Mouse (Mus musculus) thymus, postnatal 0 days (tissue): Measurements from ENCODE around the gene 4930447C04Rik. TPM values are rescaled to one million over a fixed set of nuclear protein-coding genes. Genes with fewer than 3 reads are reported as not detected.

Experiments used
- DNase-seq: peaks from one replicate; pipeline ENCODE4 v3.0.0-alpha.2; 2015; ENCODE audit warnings: low spot score
- polyA plus RNA-seq: library from polyadenylated mRNA; unstranded; fragments of >200 nt; fragmentation: Nextera tagmentation; extraction: Ambion mirVana; gene quantifications from 2 replicates; pipeline ENCODE4 v1.2.1, GENCODE M21; 2015

The 4930447C04Rik gene
- 0.94 and 1.5 TPM in 2 replicates for polyA plus RNA-seq

DNA sequence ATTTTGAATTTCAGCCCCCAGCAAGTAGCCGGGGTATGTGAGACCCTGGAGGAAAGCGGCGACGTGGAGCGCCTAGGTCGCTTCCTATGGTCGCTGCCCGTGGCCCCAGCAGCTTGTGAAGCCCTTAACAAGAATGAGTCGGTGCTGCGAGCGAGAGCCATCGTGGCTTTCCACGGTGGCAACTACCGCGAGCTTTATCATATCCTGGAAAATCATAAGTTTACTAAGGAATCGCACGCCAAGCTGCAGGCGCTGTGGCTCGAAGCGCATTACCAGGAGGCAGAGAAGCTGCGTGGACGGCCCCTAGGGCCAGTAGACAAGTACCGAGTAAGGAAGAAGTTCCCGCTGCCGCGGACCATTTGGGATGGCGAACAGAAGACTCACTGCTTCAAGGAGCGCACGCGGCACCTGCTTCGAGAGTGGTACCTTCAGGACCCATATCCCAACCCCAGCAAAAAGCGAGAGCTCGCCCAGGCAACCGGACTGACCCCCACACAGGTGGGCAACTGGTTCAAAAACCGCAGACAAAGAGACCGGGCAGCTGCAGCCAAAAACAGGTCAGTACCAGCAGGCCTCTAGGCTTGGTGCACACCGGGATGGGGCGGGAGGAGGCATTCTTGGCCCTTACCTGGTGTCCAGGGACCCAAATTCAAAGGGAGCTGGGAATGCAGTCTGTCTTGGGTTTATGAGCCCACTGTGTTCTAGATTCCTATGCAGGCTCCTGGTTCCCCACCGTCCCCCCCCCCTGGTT lies at the start of gene 4930447C04Rik:
TSS of gene 4930447C04Rik (minus strand) at position 704 of the 751 bp plus-strand sequence.
- no peak for DNase-seq

DNA sequence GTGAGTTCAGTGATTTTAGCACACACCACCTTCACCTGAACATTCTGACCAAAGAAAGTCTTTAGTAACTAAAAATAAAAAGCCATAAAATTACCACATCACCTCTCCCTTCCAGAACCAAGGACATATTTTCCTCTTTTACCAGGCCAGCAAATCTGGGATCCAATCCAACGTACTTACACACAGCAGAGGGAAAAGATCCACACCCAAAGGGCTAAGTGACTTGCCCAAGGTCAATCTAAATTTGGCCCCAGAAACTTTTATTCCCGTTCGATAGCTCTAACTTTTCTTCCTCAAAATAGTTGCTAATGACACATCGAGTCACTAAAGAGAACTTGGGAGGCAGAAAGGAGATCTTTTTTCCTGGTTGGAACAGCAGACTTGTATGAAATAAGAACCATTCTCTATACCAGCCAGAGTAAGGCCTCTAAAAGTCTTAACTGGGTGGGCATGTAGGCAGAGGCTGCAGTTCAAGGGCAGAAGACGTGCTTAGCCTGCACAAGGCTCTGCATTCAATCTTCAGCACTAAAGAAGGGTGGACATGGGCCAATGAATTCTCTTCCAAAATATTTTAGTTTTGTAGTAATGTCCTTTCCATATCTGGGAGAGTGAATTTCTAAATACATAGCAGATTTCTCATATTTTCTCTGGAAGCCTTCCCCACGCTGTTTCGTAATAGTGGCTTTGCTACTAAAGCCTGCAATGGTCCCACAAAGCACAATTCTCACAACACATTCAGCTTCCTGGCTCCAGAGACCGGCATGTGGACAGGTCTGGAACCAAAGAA lies 42.7 kb upstream of the 4930447C04Rik start:
- DNase-seq = no peak

DNA sequence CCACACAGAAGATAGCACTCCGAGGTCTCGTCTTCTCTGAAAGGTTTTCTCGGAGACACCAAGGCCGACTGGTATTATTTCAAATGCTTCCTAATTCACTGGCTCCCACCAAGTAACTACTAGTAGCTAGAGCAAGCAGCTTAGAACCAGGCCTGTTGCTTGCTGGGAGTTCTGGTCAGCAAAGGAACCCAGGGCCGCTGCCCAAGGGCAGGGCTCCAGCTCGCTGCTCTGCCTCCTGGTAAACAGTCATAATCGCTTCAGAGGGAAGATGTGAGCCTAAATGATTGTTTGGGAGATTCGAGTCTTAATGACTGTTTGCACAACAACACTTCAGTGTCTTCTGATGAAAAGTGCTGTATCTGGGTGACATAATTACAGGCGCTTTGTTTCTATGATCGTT lies 42.0 kb upstream of the 4930447C04Rik start:
- DNase-seq = no peak

- DNase-seq = no peak
Observed at GRCm38 (mm10) chr12:72979236-72979635, 38.7 kb upstream of the 4930447C04Rik start.

DNA sequence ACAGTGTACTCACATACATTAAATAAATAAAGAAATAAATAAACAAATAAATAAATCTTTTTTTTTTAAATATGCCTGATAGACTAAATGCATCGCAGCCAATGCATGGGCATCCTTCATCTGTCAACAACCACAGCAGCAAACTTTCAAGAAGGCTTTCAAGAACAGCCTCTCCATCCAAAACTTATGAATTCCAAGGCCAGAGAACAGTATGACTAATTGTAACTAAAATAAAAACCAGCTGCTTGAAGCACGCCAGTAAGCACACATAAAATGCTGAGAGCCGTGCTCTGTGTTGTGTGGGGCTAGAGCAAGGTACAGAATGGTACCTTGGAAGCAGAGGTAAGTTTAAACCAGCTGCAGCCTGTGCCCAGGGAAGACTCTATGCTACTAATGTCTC lies 37.3 kb upstream of the 4930447C04Rik start:
- DNase-seq = no peak

DNA sequence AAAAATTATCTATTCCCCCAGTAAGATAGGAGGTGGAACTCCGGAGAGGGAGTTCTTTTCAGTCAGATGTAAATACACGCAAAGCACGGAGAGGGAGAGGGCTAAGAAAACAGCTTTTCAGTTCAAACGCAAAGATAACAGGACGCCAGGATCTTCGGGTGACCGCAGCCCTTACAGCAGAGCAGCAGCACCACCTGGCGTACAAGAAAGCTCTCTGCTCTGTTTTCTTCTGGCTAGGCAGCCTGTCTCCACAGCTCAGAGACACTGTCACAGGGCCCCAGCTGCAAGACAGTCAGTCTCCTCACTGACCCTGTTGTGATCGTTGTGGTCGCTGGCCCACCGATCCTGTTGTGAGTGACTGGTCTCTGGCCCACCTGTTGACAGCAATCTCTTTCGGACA lies 36.1 kb upstream of the 4930447C04Rik start:
- DNase-seq = peak; percentile 79

GRCm38 (mm10) chr12:72976172-72976571 lies 35.6 kb upstream of the 4930447C04Rik start:
- DNase-seq = no peak

GRCm38 (mm10) chr12:72973161-72973560 lies 32.6 kb upstream of the 4930447C04Rik start:
- DNase-seq = peak; percentile 34

DNA sequence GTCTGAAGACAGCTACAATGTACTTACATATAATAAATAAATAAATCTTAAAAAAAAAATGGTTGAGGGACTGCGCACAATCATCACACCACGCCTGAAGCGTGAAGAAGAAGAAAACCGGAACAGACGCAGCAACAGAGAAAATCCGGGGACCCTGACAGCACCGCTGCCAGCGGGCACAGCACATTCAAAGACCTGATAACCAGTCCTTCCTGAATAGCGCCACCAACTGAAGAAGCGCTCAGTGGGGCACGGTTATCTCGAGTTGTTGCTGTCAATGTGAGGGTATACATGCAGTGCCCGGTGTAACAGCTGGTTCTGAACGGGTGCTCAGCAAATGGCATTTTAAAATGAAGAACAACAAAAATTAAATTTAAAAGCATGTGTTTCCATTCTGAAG lies 30.0 kb upstream of the 4930447C04Rik start:
- no peak for DNase-seq

GRCm38 (mm10) chr12:72967541-72967940 lies 27.0 kb upstream of the 4930447C04Rik start:
- no peak for DNase-seq

GRCm38 (mm10) chr12:72962761-72963160 lies 22.2 kb upstream of the 4930447C04Rik start:
- DNase-seq = no peak

DNA sequence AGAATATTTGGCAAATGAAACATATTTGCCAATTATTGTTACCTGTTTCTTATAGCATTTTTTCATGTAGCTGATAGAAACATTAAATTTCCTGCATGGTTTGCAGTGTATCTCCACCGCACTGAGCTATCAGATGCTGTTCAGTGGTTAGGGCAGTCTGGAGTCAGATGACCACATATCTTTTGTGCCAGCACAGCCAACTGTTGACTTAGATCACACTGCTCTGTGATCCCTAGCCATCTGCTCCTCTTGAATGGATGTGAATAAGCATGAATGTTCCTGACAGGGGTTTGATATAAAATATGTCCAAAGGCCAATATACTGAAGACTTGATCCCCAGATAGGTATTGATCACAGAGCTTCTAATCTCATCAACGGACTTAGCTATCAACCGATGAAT lies 17.9 kb upstream of the 4930447C04Rik start:
- no peak for DNase-seq

DNA sequence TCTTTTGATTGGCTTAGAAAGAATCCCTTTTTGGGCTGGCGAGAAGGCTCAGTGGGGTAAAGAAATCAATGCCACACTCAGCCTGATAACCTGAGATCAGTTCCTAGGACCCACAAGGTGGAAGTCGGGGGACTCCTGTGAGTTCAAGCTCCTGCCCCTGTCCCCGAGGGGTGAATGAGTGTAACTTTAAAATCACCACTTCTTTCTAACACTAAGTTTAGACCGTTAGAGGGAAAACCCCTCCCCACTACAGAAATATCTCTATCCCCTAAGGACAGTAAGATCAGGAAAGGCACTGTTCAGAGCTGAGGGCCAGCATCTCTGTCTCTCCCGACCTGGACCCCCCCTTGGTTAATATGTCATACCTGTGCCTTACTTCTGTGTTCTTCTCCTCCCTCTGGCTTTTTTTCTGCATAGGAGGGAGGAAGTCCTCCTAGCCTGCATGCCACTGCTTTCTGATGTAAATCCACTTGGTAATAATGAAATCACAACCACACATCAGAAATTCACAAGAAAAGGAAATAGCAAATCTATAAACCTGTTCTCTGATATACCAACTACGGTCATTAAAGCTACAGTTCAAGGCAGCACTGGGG lies 17.4 kb upstream of the 4930447C04Rik start:
- no peak for DNase-seq

GRCm38 (mm10) chr12:72954906-72955305 lies 14.3 kb upstream of the 4930447C04Rik start:
- DNase-seq = no peak

- no peak for DNase-seq
Observed at GRCm38 (mm10) chr12:72953858-72954257, 13.3 kb upstream of the 4930447C04Rik start.

DNA sequence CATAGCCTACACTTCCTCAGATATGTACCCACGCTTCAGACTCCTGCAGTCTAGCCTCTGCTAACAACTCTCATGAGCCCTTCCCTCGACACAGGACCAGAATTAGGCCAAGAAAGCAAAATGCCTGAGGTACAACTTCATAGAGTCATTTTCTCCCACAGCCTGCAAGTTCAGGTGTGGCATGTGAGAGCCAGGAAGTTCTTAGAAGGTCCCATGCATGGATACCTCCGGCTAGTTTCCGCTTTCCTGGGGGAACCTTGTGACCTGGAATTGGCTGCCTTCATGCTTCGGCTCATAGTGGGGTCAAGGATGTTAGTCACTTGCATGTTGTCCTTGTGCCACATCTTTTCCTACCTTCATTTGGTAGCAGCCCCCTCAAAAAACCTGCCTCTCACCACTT lies 12.5 kb upstream of the 4930447C04Rik start:
- DNase-seq = no peak

DNA sequence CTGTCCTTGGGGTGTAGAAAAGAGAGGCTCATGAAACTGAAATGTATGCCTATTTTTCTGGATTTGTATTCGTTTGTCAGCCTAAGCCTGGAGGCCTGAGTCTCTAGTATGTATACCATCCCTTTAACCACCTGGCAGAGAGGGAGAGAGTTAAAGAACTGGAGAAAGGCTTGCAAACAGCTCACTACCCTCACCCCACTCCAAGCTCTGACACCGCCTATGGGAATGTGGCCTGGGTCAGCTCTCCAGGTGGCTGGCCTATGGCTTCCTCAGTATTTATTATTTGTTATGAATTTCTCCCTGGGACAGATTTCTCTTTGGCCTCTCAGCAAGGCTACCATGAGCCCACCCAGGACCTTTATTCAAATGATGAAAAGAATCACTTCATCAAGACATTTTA lies 6.8 kb upstream of the 4930447C04Rik start:
- no peak for DNase-seq

- no peak for DNase-seq
Observed at GRCm38 (mm10) chr12:72946805-72947204, 6.2 kb upstream of the 4930447C04Rik start.

GRCm38 (mm10) chr12:72946064-72946395 lies 5.5 kb upstream of the 4930447C04Rik start:
- no peak for DNase-seq

DNA sequence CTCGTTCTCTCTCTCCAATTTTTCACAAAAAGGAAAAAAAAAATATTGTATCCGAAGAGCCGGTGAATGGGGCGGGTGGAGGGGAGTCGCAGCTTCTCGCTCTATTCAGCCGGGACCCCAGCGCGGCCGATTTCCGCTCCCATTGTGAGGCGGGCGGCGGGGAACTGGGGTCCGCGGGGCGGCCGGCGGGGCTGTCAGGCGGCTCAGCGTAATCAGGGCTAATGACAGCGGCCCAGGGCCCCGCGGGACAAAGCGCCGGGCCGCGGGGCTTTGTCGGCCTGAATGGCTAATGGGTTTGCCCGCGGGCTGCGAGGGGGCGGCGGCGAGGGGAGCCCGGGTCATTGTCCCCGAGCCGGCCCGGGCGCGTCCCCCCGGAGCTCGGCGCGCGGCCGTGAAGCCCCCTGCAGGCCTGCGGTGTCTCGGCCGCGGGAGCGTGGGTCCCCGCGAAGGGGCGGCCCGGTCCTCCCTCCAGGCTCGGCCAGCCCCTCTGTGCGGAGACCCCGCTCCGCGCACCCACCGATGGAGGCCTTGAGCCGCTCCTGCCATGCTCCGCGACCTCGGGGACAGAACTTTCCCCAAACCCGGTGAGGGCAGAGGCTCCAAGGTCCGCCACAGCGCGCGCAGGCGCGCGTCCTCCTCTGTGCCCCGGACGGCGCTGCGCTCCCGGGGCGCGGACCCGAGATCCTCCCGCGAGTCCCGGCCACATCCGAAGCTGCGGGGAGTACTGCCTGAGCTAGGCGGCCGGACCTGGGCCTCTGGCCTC lies 4.9 kb upstream of the 4930447C04Rik start:
- DNase-seq = no peak

GRCm38 (mm10) chr12:72944411-72945225 lies 4.0 kb upstream of the 4930447C04Rik start:
- DNase-seq = no peak
